8 mouse cellular contexts compared by ENCODE assay signal in genomic region chr17:32786944-32787343, GRCm38 (mm10). TPM values are rescaled to one million over a fixed set of nuclear protein-coding genes. Genes with fewer than 3 reads are reported as not detected.
A peak's percentile ranks its signal among the peaks of the same experiment; 100 is the strongest.
DNase-seq lines count a peak whose midpoint lies in the region; ATAC-seq lines count a peak whose summit lies in the region.

No protein-coding gene starts in this region.

- H3K36me3 ChIP-seq in kidney, embryonic 14.5 days (ENCODE audit: control insufficient read depth, insufficient read depth, low read length) = peaks cover 22% of the 10 kb centered on the region
- peaks cover 27% of the 10 kb centered on the region for H3K36me3 ChIP-seq in hindbrain, embryonic 13.5 days
- peaks cover 18% of the 10 kb centered on the region for H3K36me3 ChIP-seq in midbrain, embryonic 14.5 days (ENCODE audit: control insufficient read depth, insufficient read depth, low read length)

- H3K4me1 ChIP-seq in kidney, embryonic 14.5 days (ENCODE audit: control insufficient read depth, insufficient read depth, low read length) = peaks cover 12% of the 10 kb centered on the region; the same call in 1 of the 2 replicates
- H3K4me1 ChIP-seq in hindbrain, embryonic 13.5 days (replicated peaks) = peaks cover 26% of the 10 kb centered on the region
- peaks cover 23% of the 10 kb centered on the region for H3K4me1 ChIP-seq in midbrain, embryonic 14.5 days (ENCODE audit: control insufficient read depth, insufficient read depth, low read length)

- H3K4me3 ChIP-seq in kidney, embryonic 14.5 days (ENCODE audit: low read length) = peak overlapping the region; percentile 75
- peak overlapping the region; percentile 92 for H3K4me3 ChIP-seq in hindbrain, embryonic 13.5 days
- H3K4me3 ChIP-seq in midbrain, embryonic 14.5 days (replicated peaks; ENCODE audit: low read depth, low read length) = peak overlapping the region; percentile 80

- H3K9me3 ChIP-seq in kidney, embryonic 14.5 days (ENCODE audit: control insufficient read depth, low read length) = peaks cover 5% of the 10 kb centered on the region
- H3K9me3 ChIP-seq in hindbrain, embryonic 13.5 days = no peaks in the 10 kb centered on the region
- H3K9me3 ChIP-seq in midbrain, embryonic 14.5 days (ENCODE audit: control insufficient read depth, low read length) = no peaks in the 10 kb centered on the region; the same call in 1 of the 2 replicates

- ATAC-seq in kidney, embryonic 14.5 days (ENCODE audit: low FRiP score, low TSS enrichment) = no peak
- ATAC-seq in hindbrain, embryonic 13.5 days (ENCODE audit: low FRiP score) = no peak
- no peak for ATAC-seq in midbrain, embryonic 14.5 days (ENCODE audit: low FRiP score, low TSS enrichment)

- H3K9ac ChIP-seq in kidney, embryonic 14.5 days (ENCODE audit: low read depth, low read length) = peak overlapping the region; percentile 87; the same call in 1 of the 2 replicates
- H3K9ac ChIP-seq in hindbrain, embryonic 13.5 days = peak overlapping the region; percentile 97
- peak overlapping the region; percentile 87; the same call in 1 of the 2 replicates for H3K9ac ChIP-seq in midbrain, embryonic 14.5 days (replicated peaks; ENCODE audit: low read length)

- no peaks in the 10 kb centered on the region for H3K27me3 ChIP-seq in kidney, embryonic 14.5 days (ENCODE audit: control insufficient read depth, insufficient read depth, low read length)
- no peaks in the 10 kb centered on the region for H3K27me3 ChIP-seq in hindbrain, embryonic 13.5 days
- H3K27me3 ChIP-seq in midbrain, embryonic 14.5 days (ENCODE audit: control insufficient read depth, insufficient read depth, low read length) = no peaks in the 10 kb centered on the region

- no peak for DNase-seq in kidney, adult 18-20 months
- DNase-seq in ZHBTc4 (ENCODE audit: low read depth, low spot score) = peak; percentile 21
- DNase-seq in midbrain, embryonic 14.5 days = no peak
- DNase-seq in B cell, adult 2 months = no peak
- DNase-seq in embryo, embryonic 10.5 days (ENCODE audit: low spot score) = no peak
- no peak for DNase-seq in layer of hippocampus, postnatal 25 days (ENCODE audit: extremely low spot score in 1 of 2, low spot score in 1 of 2)

- H3K4me2 ChIP-seq in kidney, embryonic 14.5 days (replicated peaks; ENCODE audit: low read depth, low read length) = peak overlapping the region; percentile 52
- peak overlapping the region; percentile 76 for H3K4me2 ChIP-seq in hindbrain, embryonic 13.5 days
- peak overlapping the region; percentile 70 for H3K4me2 ChIP-seq in midbrain, embryonic 14.5 days (ENCODE audit: low read length)

- H3K27ac ChIP-seq in kidney, embryonic 14.5 days (ENCODE audit: low read depth, low read length) = no peak overlapping the region
- no peak overlapping the region for H3K27ac ChIP-seq in hindbrain, embryonic 13.5 days
- H3K27ac ChIP-seq in midbrain, embryonic 14.5 days (replicated peaks; ENCODE audit: low read depth, low read length) = no peak overlapping the region

- 66% methylated on average over 6 of the region's 6 CpGs for WGBS in kidney, embryonic 14.5 days
- 75% methylated on average over 6 of the region's 6 CpGs for WGBS in hindbrain, embryonic 13.5 days
- WGBS in midbrain, embryonic 14.5 days = 72% methylated on average over 6 of the region's 6 CpGs

RNA-seq across cellular contexts. Expression of gene Zfp871, which starts 1.1 kb away (rescaled TPM):
- polyA plus RNA-seq in kidney, embryonic 14.5 days (2014; fragmentation: Nextera tagmentation; extraction: Ambion mirVana) = 44.8 and 71.6 TPM in 2 replicates
- polyA plus RNA-seq in hindbrain, embryonic 13.5 days (2015; fragmentation: Nextera tagmentation; extraction: Ambion mirVana) = 43.7 and 46.1 TPM in 2 replicates
- 67.6 and 81.3 TPM in 2 replicates for polyA plus RNA-seq in midbrain, embryonic 14.5 days (2014; fragmentation: Nextera tagmentation; extraction: Ambion mirVana)
- 10 to 100 TPM; 85.9 to 88.6 TPM for total RNA-seq in layer of hippocampus, postnatal 25 days (2021)

RNA-seq across cellular contexts. Expression of gene Zfp811, which starts 22.8 kb away (rescaled TPM):
- polyA plus RNA-seq in kidney, embryonic 14.5 days (2014; fragmentation: Nextera tagmentation; extraction: Ambion mirVana) = 2.2 and 2.7 TPM in 2 replicates
- polyA plus RNA-seq in hindbrain, embryonic 13.5 days (2015; fragmentation: Nextera tagmentation; extraction: Ambion mirVana) = 63.9 and 71.5 TPM in 2 replicates
- polyA plus RNA-seq in midbrain, embryonic 14.5 days (2014; fragmentation: Nextera tagmentation; extraction: Ambion mirVana) = 43.9 and 54.3 TPM in 2 replicates
- 1 to 10 TPM; 6.2 to 6.7 TPM for total RNA-seq in layer of hippocampus, postnatal 25 days (2021)

RNA-seq across cellular contexts. Expression of gene Zfp799, which starts 43.1 kb away (rescaled TPM):
- polyA plus RNA-seq in kidney, embryonic 14.5 days (2014; fragmentation: Nextera tagmentation; extraction: Ambion mirVana) = 19.1 and 24.8 TPM in 2 replicates
- polyA plus RNA-seq in hindbrain, embryonic 13.5 days (2015; fragmentation: Nextera tagmentation; extraction: Ambion mirVana) = 20.1 and 22.2 TPM in 2 replicates
- 21.4 and 23.7 TPM in 2 replicates for polyA plus RNA-seq in midbrain, embryonic 14.5 days (2014; fragmentation: Nextera tagmentation; extraction: Ambion mirVana)
- 10 to 100 TPM; 29.0 to 29.2 TPM for total RNA-seq in layer of hippocampus, postnatal 25 days (2021)

Comparison
In these comparisons a context has a peak if more than half of its experiments do, and no peak if none do; other contexts are left out.
1. RNA of gene Zfp811, which starts 22.8 kb away (polyA plus RNA-seq): 63.9 to 71.5 TPM in hindbrain, embryonic 13.5 days and 43.9 to 54.3 TPM in midbrain, embryonic 14.5 days; 2.2 to 2.7 TPM in kidney, embryonic 14.5 days; every median in the first group is over 10 times any median in the second.
2. Peak in every context shown above with its lines, with median percentiles within 50 percentile points of each other: H3K4me2 ChIP-seq, H3K4me3 ChIP-seq and H3K9ac ChIP-seq.